Mouse (Mus musculus) testis, adult 2 months (tissue): ENCODE measurements at regions not wholly inside any gene's neighbourhood (a gene's known extent, or its start where the extent isn't known, plus 50 kb on each side); places are given as distances from the start of the nearest gene placed in this dataset.

Experiments used
- CTCF ChIP-seq: fragments of 200-500 bp; IDR thresholded peaks from 2 replicates; pipeline ENCODE4 v1.5.1; 2012; ENCODE audit warnings: low read depth, mild to moderate bottlenecking, inconsistent platforms, low read length, moderate library complexity; ENCODE audit not compliant: control insufficient read depth, insufficient read depth, insufficient replicate concordance
- POLR2A ChIP-seq: fragments of 200-500 bp; IDR thresholded peaks from 2 replicates; pipeline ENCODE4 v1.6.1; 2012; ENCODE audit warnings: low read depth, mild to moderate bottlenecking, inconsistent platforms, low read length, moderate library complexity; ENCODE audit not compliant: control insufficient read depth

GRCm38 (mm10) chr2:148188865-148189264, 142.1 kb upstream of the Foxa2 start:
- TF ChIP-seq CTCF (no peak), POLR2A (no peak)
